Mouse (Mus musculus): ENCODE data around the gene Crb3.

GRCm38 (mm10) chr17:57099629-57100325 is 40.9 kb downstream of the Crb3 start:
- TF ChIP-seq CTCF (IDR thresholded peaks at IDR 0.05; ENCODE audit: low read depth, low read length) (no peak), POLR2A (IDR thresholded peaks at IDR 0.05; ENCODE audit: extremely low read depth, insufficient read depth, low read length) (no peak)

All from liver, adult 2 months (tissue).